8 mouse cellular contexts compared by ENCODE assay signal in the genomic region with DNA sequence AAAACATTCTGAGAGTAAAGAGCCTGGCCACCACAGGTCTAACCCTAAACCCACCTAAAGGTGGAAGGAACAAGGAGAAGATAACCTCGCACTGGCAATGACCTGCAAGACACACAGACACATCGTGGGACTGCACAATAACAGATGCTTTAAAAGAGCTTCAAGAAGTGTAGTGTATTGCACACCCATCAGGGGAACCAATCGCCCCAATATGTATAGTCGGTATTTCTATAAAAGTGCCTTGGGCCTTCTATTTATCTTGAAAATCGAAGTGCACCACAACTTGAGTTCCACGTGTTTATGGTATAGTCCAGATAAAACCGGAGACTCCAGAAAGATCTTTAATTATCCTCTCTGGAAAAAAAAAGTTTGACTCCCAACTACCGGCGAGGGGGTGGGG. TPM values are rescaled to one million over a fixed set of nuclear protein-coding genes. Genes with fewer than 3 reads are reported as not detected.
DNase-seq lines count a peak whose midpoint lies in the region; ATAC-seq and TF ChIP-seq lines count a peak whose summit lies in the region.

No protein-coding gene starts in this region.

- H3K27ac ChIP-seq in testis, adult 2 months (ENCODE audit: control insufficient read depth, insufficient read depth, low read depth, low read length): peak overlapping the region; percentile 49
- H3K27ac ChIP-seq in intestine, embryonic 16.5 days (ENCODE audit: low read length): peak overlapping the region; percentile 97

- no peak for TF ChIP-seq CTCF in testis, adult 2 months (IDR thresholded peaks at IDR 0.05; ENCODE audit: control insufficient read depth, insufficient read depth, insufficient replicate concordance, low read depth, low read length)

- 0 out of 2 replicates have a peak, but pooled peaks cover 2% of the 10 kb centered on the region for H3K4me1 ChIP-seq in testis, adult 2 months (ENCODE audit: control insufficient read depth, insufficient read depth, low read length)
- H3K4me1 ChIP-seq in intestine, embryonic 16.5 days (ENCODE audit: control insufficient read depth, insufficient read depth, low read length): peaks cover 8% of the 10 kb centered on the region

- peak overlapping the region; percentile 84 for H3K4me2 ChIP-seq in intestine, embryonic 16.5 days (ENCODE audit: low read depth, low read length)

- no peak for TF ChIP-seq POLR2A in testis, adult 2 months (IDR thresholded peaks at IDR 0.05; ENCODE audit: control insufficient read depth, low read depth, low read length)

- no peak; the same call in 1 of the 2 replicates for ATAC-seq in intestine, embryonic 16.5 days

- H3K27me3 ChIP-seq in testis, adult 2 months (ENCODE audit: control insufficient read depth, insufficient read depth, low read length): no peaks in the 10 kb centered on the region
- no peaks in the 10 kb centered on the region for H3K27me3 ChIP-seq in intestine, embryonic 16.5 days (replicated peaks; ENCODE audit: control insufficient read depth, insufficient read depth, low read length)

- no peak overlapping the region for H3K4me3 ChIP-seq in testis, adult 2 months (ENCODE audit: control insufficient read depth, low read depth, low read length)
- H3K4me3 ChIP-seq in intestine, embryonic 16.5 days (ENCODE audit: low read length): peak overlapping the region; percentile 83

- 15% methylated on average over 9 of the region's 9 CpGs for WGBS in intestine, embryonic 16.5 days

- DNase-seq in cerebellum, adult 11-12 months: peak; percentile 14
- DNase-seq in cerebellum, postnatal 4 days (ENCODE audit: low spot score in 2 of 2): no peak
- no peak for DNase-seq in testis, postnatal 14 days (ENCODE audit: low spot score)
- DNase-seq in retina, embryonic 14.5 days (ENCODE audit: low spot score): peak; percentile 46
- no peak for DNase-seq in urinary bladder, adult 2 months (ENCODE audit: low spot score)
- no peak for DNase-seq in gastrocnemius, postnatal 25 days

- no peaks in the 10 kb centered on the region; the same call in 1 of the 2 replicates for H3K36me3 ChIP-seq in testis, adult 2 months (ENCODE audit: control insufficient read depth, insufficient read depth, low read length)
- H3K36me3 ChIP-seq in intestine, embryonic 16.5 days (ENCODE audit: control insufficient read depth, insufficient read depth, low read length): no peaks in the 10 kb centered on the region

- H3K9me3 ChIP-seq in intestine, embryonic 16.5 days (ENCODE audit: control insufficient read depth, low read length): no peaks in the 10 kb centered on the region

- H3K9ac ChIP-seq in intestine, embryonic 16.5 days (ENCODE audit: low read depth, low read length): peak overlapping the region; percentile 84

RNA-seq across cellular contexts. Expression of a gene that starts 0.3 kb away (rescaled TPM):
- 21.8 and 31.2 TPM in 2 replicates for polyA plus RNA-seq in testis, adult 2 months (2012; rRNA removed)
- polyA plus RNA-seq in intestine, embryonic 16.5 days (2015; fragmentation: Nextera tagmentation; extraction: Ambion mirVana): 95.2 and 110 TPM in 2 replicates
- polyA plus RNA-seq in urinary bladder, adult 2 months (2012; rRNA removed): 17.9 and 22.2 TPM in 2 replicates
- total RNA-seq in gastrocnemius, postnatal 25 days (2021): 1 to 10 TPM; 6.4 to 7.4 TPM

Comparison
In these comparisons a context has a peak if more than half of its experiments do, and no peak if none do; other contexts are left out.
1. DNase-seq: peak in cerebellum, adult 11-12 months (single experiment) and retina, embryonic 14.5 days (single experiment); none in cerebellum, postnatal 4 days (0 of 2), testis, postnatal 14 days (single experiment), urinary bladder, adult 2 months (single experiment) and gastrocnemius, postnatal 25 days (single experiment).